8 mouse cellular contexts compared by ENCODE assay signal in genomic region chr10:40339351-40339964, GRCm38 (mm10). TPM values are rescaled to one million over a fixed set of nuclear protein-coding genes. Genes with fewer than 3 reads are reported as not detected.
A peak's percentile ranks its signal among the peaks of the same experiment; 100 is the strongest.
DNase-seq lines count a peak whose midpoint lies in the region; ATAC-seq and TF ChIP-seq lines count a peak whose summit lies in the region.

Gene Cdk19, plus strand, starts transcription at chr10:40339564.

- ATAC-seq in intestine, embryonic 14.5 days (replicated peaks; ENCODE audit: low FRiP score, low TSS enrichment, low read depth): no peak; the same call in 1 of the 2 replicates
- ATAC-seq in intestine, postnatal 0 days: no peak
- no peak for ATAC-seq in G1E (ENCODE audit: extremely low read depth, insufficient number of reproducible peaks, low FRiP score, poor library complexity, severe bottlenecking)
- ATAC-seq in embryonic facial prominence, embryonic 11.5 days (replicated peaks; ENCODE audit: insufficient number of reproducible peaks, low FRiP score, low TSS enrichment, low read depth): no peak

- H3K27me3 ChIP-seq in intestine, embryonic 14.5 days (replicated peaks; ENCODE audit: control insufficient read depth, insufficient read depth, low read length): no peaks in the 10 kb centered on the region
- no peaks in the 10 kb centered on the region for H3K27me3 ChIP-seq in intestine, postnatal 0 days (replicated peaks; ENCODE audit: control insufficient read depth, insufficient read depth, low read length)
- peaks cover 5% of the 10 kb centered on the region; the same call in 1 of the 2 replicates for H3K27me3 ChIP-seq in G1E (ENCODE audit: insufficient read depth, low read length)
- H3K27me3 ChIP-seq in embryonic facial prominence, embryonic 11.5 days (ENCODE audit: control insufficient read depth, insufficient read depth, low read length): no peaks in the 10 kb centered on the region

- H3K4me2 ChIP-seq in intestine, embryonic 14.5 days (ENCODE audit: low read length): no peak within 1 kb of the TSS
- H3K4me2 ChIP-seq in intestine, postnatal 0 days (replicated peaks; ENCODE audit: low read depth): no peak within 1 kb of the TSS
- H3K4me2 ChIP-seq in embryonic facial prominence, embryonic 11.5 days (ENCODE audit: low read depth, low read length): no peak within 1 kb of the TSS

- DNase-seq in intestine, embryonic 14.5 days (ENCODE audit: low spot score): peak; percentile 62
- no peak for DNase-seq in G1E (ENCODE audit: low spot score)
- peak; percentile 68 for DNase-seq in embryonic facial prominence, embryonic 11.5 days (ENCODE audit: low spot score)
- no peak for DNase-seq in left cerebral cortex, postnatal 25 days (ENCODE audit: low spot score in 2 of 2)
- DNase-seq in yolk sac, embryonic 10.5 days (ENCODE audit: low spot score): no peak
- no peak for DNase-seq in thymus, postnatal 4 days
- DNase-seq in urinary bladder, postnatal 25 days (ENCODE audit: low spot score): no peak

- WGBS in intestine, embryonic 14.5 days: 19% methylated on average over 13 of the region's 13 CpGs
- WGBS in intestine, postnatal 0 days: 37% methylated on average over 13 of the region's 13 CpGs
- WGBS in embryonic facial prominence, embryonic 11.5 days: 31% methylated on average over 13 of the region's 13 CpGs

- no peak within 1 kb of the TSS for H3K9ac ChIP-seq in intestine, embryonic 14.5 days (ENCODE audit: low read length)
- H3K9ac ChIP-seq in intestine, postnatal 0 days (ENCODE audit: low read depth, low read length): no peak within 1 kb of the TSS
- H3K9ac ChIP-seq in embryonic facial prominence, embryonic 11.5 days (replicated peaks; ENCODE audit: low read length): peak within 1 kb of the TSS; percentile 28

- H3K9me3 ChIP-seq in intestine, embryonic 14.5 days (ENCODE audit: control insufficient read depth, low read length): no peaks in the 10 kb centered on the region
- no peaks in the 10 kb centered on the region for H3K9me3 ChIP-seq in intestine, postnatal 0 days (ENCODE audit: control insufficient read depth)
- H3K9me3 ChIP-seq in G1E (replicated peaks): no peaks in the 10 kb centered on the region
- H3K9me3 ChIP-seq in embryonic facial prominence, embryonic 11.5 days (replicated peaks; ENCODE audit: control insufficient read depth, low read length): no peaks in the 10 kb centered on the region

- TF ChIP-seq CTCF in intestine, postnatal 0 days (IDR thresholded peaks at IDR 0.05; ENCODE audit: low read depth): no peak
- TF ChIP-seq CTCF in G1E (IDR thresholded peaks at IDR 0.05; ENCODE audit: low read depth, low read length): no peak

- H3K27ac ChIP-seq in intestine, embryonic 14.5 days (ENCODE audit: low read depth): no peak within 1 kb of the TSS
- H3K27ac ChIP-seq in intestine, postnatal 0 days (ENCODE audit: low read depth, low read length): no peak within 1 kb of the TSS
- H3K27ac ChIP-seq in embryonic facial prominence, embryonic 11.5 days (replicated peaks; ENCODE audit: low read depth, low read length): 0 out of 2 replicates have a peak within 1 kb of the TSS, but pooled peaks have one; percentile 13

- intact Hi-C loops in left cerebral cortex, postnatal 25 days (cut with DNase I): no loop called here

- no peaks in the 10 kb centered on the region for H3K36me3 ChIP-seq in intestine, embryonic 14.5 days (ENCODE audit: control insufficient read depth, insufficient read depth, low read length)
- no peaks in the 10 kb centered on the region for H3K36me3 ChIP-seq in intestine, postnatal 0 days (ENCODE audit: control insufficient read depth, insufficient read depth)
- no peaks in the 10 kb centered on the region for H3K36me3 ChIP-seq in G1E (replicated peaks)
- no peaks in the 10 kb centered on the region for H3K36me3 ChIP-seq in embryonic facial prominence, embryonic 11.5 days (replicated peaks; ENCODE audit: control insufficient read depth, insufficient read depth, low read depth, low read length)

- H3K4me3 ChIP-seq in intestine, embryonic 14.5 days (ENCODE audit: low read depth, low read length): no peak within 1 kb of the TSS
- no peak within 1 kb of the TSS for H3K4me3 ChIP-seq in intestine, postnatal 0 days (ENCODE audit: low read depth, low read length)
- no peak within 1 kb of the TSS for H3K4me3 ChIP-seq in G1E (ENCODE audit: low read depth, low read length)
- H3K4me3 ChIP-seq in embryonic facial prominence, embryonic 11.5 days (ENCODE audit: low read depth, low read length): no peak within 1 kb of the TSS

- 0 out of 2 replicates have a peak, but pooled peaks cover 4% of the 10 kb centered on the region for H3K4me1 ChIP-seq in intestine, embryonic 14.5 days (replicated peaks; ENCODE audit: control insufficient read depth, insufficient read depth, low read length)
- H3K4me1 ChIP-seq in intestine, postnatal 0 days (replicated peaks; ENCODE audit: control insufficient read depth, insufficient read depth, low read length): no peaks in the 10 kb centered on the region
- H3K4me1 ChIP-seq in G1E (ENCODE audit: insufficient read depth, low read depth, low read length): peaks cover 13% of the 10 kb centered on the region
- no peaks in the 10 kb centered on the region for H3K4me1 ChIP-seq in embryonic facial prominence, embryonic 11.5 days (ENCODE audit: control insufficient read depth, insufficient read depth, low read length)

RNA-seq across cellular contexts. Expression of gene Cdk19, which starts in this region (rescaled TPM):
- polyA plus RNA-seq in intestine, embryonic 14.5 days (2014; fragmentation: Nextera tagmentation; extraction: Ambion mirVana): 8.7 and 9.0 TPM in 2 replicates
- 3.0 and 3.2 TPM in 2 replicates for polyA plus RNA-seq in intestine, postnatal 0 days (2015; fragmentation: Nextera tagmentation; extraction: Ambion mirVana)
- total RNA-seq in G1E (2014; fragmentation: Nextera tagmentation): 47.2 and 47.5 TPM in 2 replicates
- 25.9 and 29.1 TPM in 2 replicates for total RNA-seq in G1E (2017)
- polyA plus RNA-seq in G1E (2012): 7.8 and 8.5 TPM in 2 replicates
- 11.3 and 12.3 TPM in 2 replicates for polyA plus RNA-seq in embryonic facial prominence, embryonic 11.5 days (2014; fragmentation: Nextera tagmentation; extraction: Ambion mirVana)
- total RNA-seq in left cerebral cortex, postnatal 25 days (2021): 10 to 100 TPM; 48.3 to 50.8 TPM

Comparison
In these comparisons a context has a peak if more than half of its experiments do, and no peak if none do; other contexts are left out.
1. DNase-seq: peak in intestine, embryonic 14.5 days (single experiment) and embryonic facial prominence, embryonic 11.5 days (single experiment); none in G1E (single experiment), left cerebral cortex, postnatal 25 days (0 of 2), yolk sac, embryonic 10.5 days (single experiment), thymus, postnatal 4 days (single experiment) and urinary bladder, postnatal 25 days (single experiment).